Mouse (Mus musculus) CH12.LX (cell line): ENCODE measurements around the gene Fam3c. TPM values are rescaled to one million over a fixed set of nuclear protein-coding genes. Genes with fewer than 3 reads are reported as not detected.

Experiments
- DNase-seq: peaks from one replicate; pipeline ENCODE4 v3.0.0-alpha.2; 2013; ENCODE audit errors: extremely low read depth
- H3K27ac ChIP-seq: 2 replicates; pipeline ENCODE4 v1.5.1; 2012; ENCODE audit warnings: low read depth, mild to moderate bottlenecking, control low read depth, moderate library complexity; ENCODE audit not compliant: insufficient read depth
- H3K27me3 ChIP-seq: replicated peaks from 2 replicates; pipeline ENCODE3; 2012; ENCODE audit warnings: inconsistent platforms
- H3K36me3 ChIP-seq, 2 experiments: replicated peaks in 1 of 2; 2 replicates each; pipeline versions ENCODE3 to v1.6.1; 2012; ENCODE audit warnings: inconsistent platforms in 1 of 2, low read length in 1 of 2, mild to moderate bottlenecking in 1 of 2, mixed read lengths in 1 of 2, moderate library complexity in 1 of 2; ENCODE audit not compliant: control insufficient read depth in 1 of 2, insufficient read depth in 1 of 2
- H3K4me1 ChIP-seq, 2 experiments: 2 replicates each; pipeline ENCODE4 v1.6.1; 2012; ENCODE audit warnings: inconsistent platforms in 1 of 2, moderate library complexity in 1 of 2; ENCODE audit not compliant: insufficient read depth in 2 of 2, control insufficient read depth in 1 of 2
- H3K4me2 ChIP-seq: 2 replicates; pipeline ENCODE4 v1.6.1; 2012; ENCODE audit warnings: low read depth, mild to moderate bottlenecking, control low read depth; ENCODE audit not compliant: poor library complexity, insufficient read depth, severe bottlenecking
- H3K4me3 ChIP-seq, 3 experiments: fragments of 150-350 bp in 1 of 3; sonication (generic) in 1 of 3; replicated peaks in 1 of 3; 2 replicates each; pipeline versions ENCODE3 to v1.5.1; 2011 to 2012; ENCODE audit warnings: low read depth in 2 of 3, low read length in 2 of 3, mild to moderate bottlenecking in 2 of 3, moderate library complexity in 2 of 3, control low read depth in 1 of 3, improper control_type of control experiment in 1 of 3, inconsistent platforms in 1 of 3, mixed read lengths in 1 of 3; ENCODE audit not compliant: poor library complexity in 1 of 3
- H3K79me2 ChIP-seq: replicated peaks from 2 replicates; pipeline ENCODE4 v1.6.1; 2012; ENCODE audit warnings: mild to moderate bottlenecking, moderate library complexity; ENCODE audit not compliant: control insufficient read depth, poor library complexity, insufficient read depth, severe bottlenecking; ENCODE audit errors: extremely low read depth
- H3K9ac ChIP-seq: 2 replicates; pipeline ENCODE4 v1.6.1; 2012; ENCODE audit warnings: low read depth, mild to moderate bottlenecking, control low read depth, moderate library complexity; ENCODE audit not compliant: insufficient read depth
- H3K9me3 ChIP-seq: replicated peaks from 2 replicates; pipeline ENCODE3; 2012; ENCODE audit warnings: low read length, inconsistent platforms, mixed read lengths
- CHD1 ChIP-seq: IDR thresholded peaks from 2 replicates; pipeline ENCODE4 v1.6.1; 2012; ENCODE audit warnings: low read depth, low read length, improper control_type of control experiment, inconsistent platforms
- CHD2 ChIP-seq: IDR thresholded peaks from 2 replicates; pipeline ENCODE4 v1.6.1; 2011; ENCODE audit warnings: low read length, improper control_type of control experiment
- CTCF ChIP-seq, 2 experiments: IDR thresholded peaks in 1 of 2; conservative IDR thresholded peaks in 1 of 2; 2 replicates each; pipeline ENCODE4 v1.5.1; 2011 to 2012; ENCODE audit warnings: low read depth in 2 of 2, low read length in 2 of 2, improper control_type of control experiment in 1 of 2, inconsistent platforms in 1 of 2, mild to moderate bottlenecking in 1 of 2, moderate library complexity in 1 of 2
- E2F4 ChIP-seq: IDR thresholded peaks from 2 replicates; pipeline ENCODE4 v1.6.1; 2011; ENCODE audit warnings: low read depth, low read length, improper control_type of control experiment; ENCODE audit not compliant: insufficient replicate concordance
- EP300 ChIP-seq: IDR thresholded peaks from 2 replicates; pipeline ENCODE4 v1.6.1; 2011; ENCODE audit warnings: low read length, improper control_type of control experiment
- ETS1 ChIP-seq: conservative IDR thresholded peaks from 2 replicates; pipeline ENCODE4 v1.6.1; 2012; ENCODE audit warnings: low read depth, mild to moderate bottlenecking, inconsistent platforms, low read length, improper control_type of control experiment, moderate library complexity
- GABPA ChIP-seq: IDR thresholded peaks from 2 replicates; pipeline ENCODE4 v1.6.1; 2012; ENCODE audit warnings: low read depth, low read length, improper control_type of control experiment, inconsistent platforms; ENCODE audit not compliant: insufficient replicate concordance
- HCFC1 ChIP-seq: IDR thresholded peaks from 2 replicates; pipeline ENCODE4 v1.6.1; 2012; ENCODE audit warnings: low read depth, mild to moderate bottlenecking, inconsistent platforms, low read length, improper control_type of control experiment
- JUN ChIP-seq: IDR thresholded peaks from 2 replicates; pipeline ENCODE4 v1.6.1; 2011; ENCODE audit warnings: low read depth, mild to moderate bottlenecking, low read length, improper control_type of control experiment, moderate library complexity; ENCODE audit not compliant: insufficient read depth
- MAFK ChIP-seq: IDR thresholded peaks from 2 replicates; pipeline ENCODE4 v1.6.1; 2011; ENCODE audit warnings: low read length, improper control_type of control experiment; ENCODE audit not compliant: insufficient replicate concordance
- MAX ChIP-seq: IDR thresholded peaks from 2 replicates; pipeline ENCODE4 v1.6.1; 2011; ENCODE audit warnings: low read length, improper control_type of control experiment
- MAZ ChIP-seq: IDR thresholded peaks from 2 replicates; pipeline ENCODE4 v1.6.1; 2012; ENCODE audit warnings: low read depth, mild to moderate bottlenecking, inconsistent platforms, low read length, improper control_type of control experiment, moderate library complexity
- MEF2A ChIP-seq: IDR thresholded peaks from 2 replicates; pipeline ENCODE4 v1.6.1; 2014; ENCODE audit warnings: low read depth, mild to moderate bottlenecking, inconsistent platforms, low read length, improper control_type of control experiment, borderline replicate concordance
- MXI1 ChIP-seq: IDR thresholded peaks from 2 replicates; pipeline ENCODE4 v1.6.1; 2011; ENCODE audit warnings: mild to moderate bottlenecking, low read depth, low read length, improper control_type of control experiment
- MYC ChIP-seq: IDR thresholded peaks from 2 replicates; pipeline ENCODE4 v1.6.1; 2011; ENCODE audit warnings: low read depth, mild to moderate bottlenecking, improper control_type of control experiment, low read length
- NELFE ChIP-seq: IDR thresholded peaks from 2 replicates; pipeline ENCODE4 v1.6.1; 2011; ENCODE audit warnings: low read depth, low read length, improper control_type of control experiment
- NRF1 ChIP-seq: IDR thresholded peaks from 2 replicates; pipeline ENCODE4 v1.6.1; 2014; ENCODE audit warnings: low read depth, mild to moderate bottlenecking, inconsistent platforms, low read length, improper control_type of control experiment, moderate library complexity
- PAX5 ChIP-seq: IDR thresholded peaks from 2 replicates; pipeline ENCODE4 v1.6.1; 2012; ENCODE audit warnings: low read length, inconsistent platforms, mixed read lengths
- POLR2A ChIP-seq: IDR thresholded peaks from 2 replicates; pipeline ENCODE4 v1.6.1; 2011; ENCODE audit warnings: low read depth, mild to moderate bottlenecking, improper control_type of control experiment, low read length
- POLR2AphosphoS2 ChIP-seq: IDR thresholded peaks from 2 replicates; pipeline ENCODE4 v1.6.1; 2011; ENCODE audit warnings: low read depth, low read length, improper control_type of control experiment
- RAD21 ChIP-seq: IDR thresholded peaks from 2 replicates; pipeline ENCODE4 v1.6.1; 2011; ENCODE audit warnings: low read depth, mild to moderate bottlenecking, low read length, improper control_type of control experiment, moderate library complexity
- SIN3A ChIP-seq: IDR thresholded peaks from 2 replicates; pipeline ENCODE4 v1.6.1; 2012; ENCODE audit warnings: low read length, improper control_type of control experiment, inconsistent platforms
- SMC3 ChIP-seq: IDR thresholded peaks from 2 replicates; pipeline ENCODE4 v1.6.1; 2011; ENCODE audit warnings: low read depth, low read length, improper control_type of control experiment
- TBP ChIP-seq: conservative IDR thresholded peaks from 2 replicates; pipeline ENCODE4 v1.6.1; 2011; ENCODE audit warnings: low read depth, low read length, improper control_type of control experiment
- TCF12 ChIP-seq: IDR thresholded peaks from 2 replicates; pipeline ENCODE4 v1.6.1; 2014; ENCODE audit warnings: low read depth, mild to moderate bottlenecking, inconsistent platforms, low read length, improper control_type of control experiment
- UBTF ChIP-seq: IDR thresholded peaks from 2 replicates; pipeline ENCODE4 v1.6.1; 2012; ENCODE audit warnings: low read depth, mild to moderate bottlenecking, inconsistent platforms, low read length, improper control_type of control experiment, moderate library complexity
- USF1 ChIP-seq: IDR thresholded peaks from 2 replicates; pipeline ENCODE4 v1.6.1; 2014; ENCODE audit warnings: low read depth, mild to moderate bottlenecking, inconsistent platforms, low read length, improper control_type of control experiment
- ZKSCAN1 ChIP-seq: IDR thresholded peaks from 2 replicates; pipeline ENCODE4 v1.6.1; 2012; ENCODE audit warnings: low read depth, inconsistent platforms, low read length, improper control_type of control experiment, borderline replicate concordance
- ZMIZ1 ChIP-seq: IDR thresholded peaks from 2 replicates; pipeline ENCODE4 v1.6.1; 2012; ENCODE audit warnings: low read depth, mild to moderate bottlenecking, inconsistent platforms, low read length, improper control_type of control experiment
- dilution Hi-C: fragments of 300-500 bp; cut with MboI; formaldehyde crosslinking; loops from 2 replicates; pipeline ENCODE4 v1.14.3; 2020; ENCODE audit warnings: low sequenced_read_pairs; ENCODE audit not compliant: extremely low pct_unique_long_range_greater_than_20kb, extremely low pct_ligation_motif_present
- in situ Hi-C: fragments of 300-500 bp; cut with MboI; formaldehyde crosslinking; loops from 3 replicates; pipeline ENCODE4 v1.14.3; 2019; ENCODE audit warnings: low sequenced_read_pairs, low pct_ligation_motif_present, low pct_unique_long_range_greater_than_20kb, mixed read lengths
- polyA plus RNA-seq: library from polyadenylated mRNA; unstranded; fragments of >175 nt; gene quantifications from 2 replicates; pipeline ENCODE4 v1.2.1, GENCODE M21; 2012; ENCODE audit warnings: low read depth; ENCODE audit not compliant: insufficient read length
- total RNA-seq, 2 experiments: library from RNA; depleted of rRNA; stranded (reverse); fragments of 300-350 nt in 1 of 2; fragments of >200 nt in 1 of 2; gene quantifications; 2 replicates each; pipeline ENCODE4 v1.2.3; 2012 to 2014

Fam3c gene
- total and polyA plus RNA-seq, 3 experiments, result 61.9 to 155 (median 95.9) TPM

GRCm38 (mm10) chr6:22325364-22326072, 30.5 kb downstream of the Fam3c start (continued):
- TF ChIP-seq E2F4, result no peak
- TF ChIP-seq EP300, result no peak
- no peak for TF ChIP-seq POLR2AphosphoS2
- no peak for TF ChIP-seq MAX
- TF ChIP-seq ZMIZ1, result no peak
- 0 out of 2 replicates have a peak, but pooled peaks have one; percentile 33 for TF ChIP-seq MXI1
- no peak for TF ChIP-seq HCFC1
- TF ChIP-seq CTCF (conservative IDR thresholded peaks at IDR 0.05 in 1 of 2, IDR thresholded peaks at IDR 0.05 in 1 of 2; ENCODE audit: low read depth in 2 of 2, low read length in 2 of 2), result peak; percentile 79 to 92
- no peak for TF ChIP-seq POLR2A
- no peak for TF ChIP-seq ETS1
- TF ChIP-seq JUN, result no peak
- TF ChIP-seq SMC3, result peak; percentile 99
- TF ChIP-seq NELFE, result no peak
- no peak for TF ChIP-seq UBTF
- TF ChIP-seq CHD1, result no peak
- peak; percentile 68; the same call in 1 of the 2 replicates for TF ChIP-seq MAFK
- TF ChIP-seq TCF12, result 0 out of 2 replicates have a peak, but pooled peaks have one; percentile 28
- no peak for TF ChIP-seq NRF1
- TF ChIP-seq ZKSCAN1, result no peak
- TF ChIP-seq SIN3A, result no peak
- no peak for TF ChIP-seq MAZ

- no peak for DNase-seq
- Histone ChIP-seq H3K4me2 (no peak overlapping the region), H3K9me3 (no peaks in the 10 kb centered on the region), H3K79me2 (peaks cover 42% of the 10 kb centered on the region), H3K27ac (no peak overlapping the region), H3K27me3 (no peaks in the 10 kb centered on the region), H3K4me3 (peak overlapping the region in 1 of 3 experiments; percentile 13), H3K9ac (no peak overlapping the region), H3K4me1 (peaks cover 3 to 19% of the 10 kb centered on the region in 2 experiments; a peak in 2 of 4 replicates), H3K36me3 (peaks cover 44 to 58% of the 10 kb centered on the region in 2 experiments)
- TF ChIP-seq MEF2A (no peak), TBP (no peak), PAX5 (no peak), GABPA (no peak), ETS1 (no peak), POLR2AphosphoS2 (no peak), NELFE (no peak), MAX (no peak), USF1 (no peak), MYC (no peak), POLR2A (no peak), NRF1 (no peak), CHD1 (no peak), RAD21 (no peak), MXI1 (no peak), CHD2 (no peak), ZKSCAN1 (no peak)
- dilution Hi-C loops (no loop called here), in situ Hi-C loops (no loop called here)
Observed at GRCm38 (mm10) chr6:22298059-22298458, 58.0 kb downstream of the Fam3c start.
